Mouse (Mus musculus): ENCODE measurements around the gene Fdxr.

- TF ChIP-seq POLR2A (IDR thresholded peaks at IDR 0.05; ENCODE audit: insufficient read length, low read depth): no peak
- no peak for TF ChIP-seq MAX (IDR thresholded peaks at IDR 0.05; ENCODE audit: low read depth)
- no peak for TF ChIP-seq TCF12 (IDR thresholded peaks at IDR 0.05; ENCODE audit: insufficient read depth, poor library complexity, severe bottlenecking)
- TF ChIP-seq CEBPB (IDR thresholded peaks at IDR 0.05; ENCODE audit: insufficient read depth, poor library complexity, severe bottlenecking): no peak
- no peak for TF ChIP-seq E2F4 (IDR thresholded peaks at IDR 0.05; ENCODE audit: insufficient read depth)
- no peak for TF ChIP-seq SRF (IDR thresholded peaks at IDR 0.05; ENCODE audit: control insufficient read depth, insufficient read length, low read depth)
- no peak for TF ChIP-seq USF1 (IDR thresholded peaks at IDR 0.05; ENCODE audit: low read depth)
- TF ChIP-seq MYOD1 (IDR thresholded peaks at IDR 0.05; ENCODE audit: control insufficient read depth in 1 of 3, insufficient read length in 2 of 3, low read depth in 2 of 3): no peak
- no peak for TF ChIP-seq TCF3 (IDR thresholded peaks at IDR 0.05; ENCODE audit: insufficient read length, low read depth)
- no peak for TF ChIP-seq POLR2AphosphoS2 (IDR thresholded peaks at IDR 0.05; ENCODE audit: insufficient read length, low read depth)
- TF ChIP-seq REST (IDR thresholded peaks at IDR 0.05; ENCODE audit: insufficient read depth, insufficient read length): no peak
- peak in 1 of 3 experiments; percentile 3 for TF ChIP-seq MYOG (IDR thresholded peaks at IDR 0.05; ENCODE audit: control insufficient read depth in 1 of 3, insufficient read depth in 1 of 3, insufficient read length in 2 of 3, low read depth in 2 of 3)
Observed at GRCm38 (mm10) chr11:115231924-115232323, 44.9 kb downstream of the Fdxr start.
